ENCODE assay signal across 50 mouse cellular contexts in genomic region chr5:137956404-137956803, GRCm38 (mm10). TPM values are rescaled to one million over a fixed set of nuclear protein-coding genes. Genes with fewer than 3 reads are reported as not detected.
"Had no signal": no experiment of that assay in that cellular context is flagged by ENCODE, and none has a peak within 500 bp of the region (broad histone marks: within the 10 kb centered on the region; RNA-seq: fewer than 3 reads in every experiment).

No protein-coding gene starts in this region.

- H3K4me1 ChIP-seq: heart, embryonic 10.5 days; heart, embryonic 12.5 days; heart, embryonic 13.5 days; heart, embryonic 15.5 days; hindbrain, embryonic 10.5 days; hindbrain, embryonic 12.5 days; hindbrain, embryonic 13.5 days; hindbrain, embryonic 15.5 days; intestine, embryonic 15.5 days; kidney, embryonic 15.5 days had no signal

- DNase-seq: heart, postnatal 10 days; heart, postnatal 14 days; heart, postnatal 36 days; heart, postnatal 4 days; kidney, adult 11 months; kidney, adult 18-20 months; kidney, adult 2 months; kidney, adult 8-10 months; kidney, adult 9 months; kidney, postnatal 10 days; kidney, postnatal 14 days; kidney, postnatal 25 days; kidney, postnatal 36 days; kidney, postnatal 4 days; layer of hippocampus, adult 9-11 months; layer of hippocampus, postnatal 36 days had no signal

- H3K27me3 ChIP-seq: heart, embryonic 12.5 days; heart, embryonic 13.5 days; heart, embryonic 15.5 days; hindbrain, embryonic 12.5 days; hindbrain, embryonic 13.5 days; hindbrain, embryonic 15.5 days; intestine, embryonic 15.5 days; kidney, embryonic 15.5 days had no signal

- H3K36me3 ChIP-seq: heart, embryonic 10.5 days; heart, embryonic 12.5 days; heart, embryonic 13.5 days; heart, embryonic 15.5 days; hindbrain, embryonic 10.5 days; hindbrain, embryonic 12.5 days; hindbrain, embryonic 13.5 days; hindbrain, embryonic 15.5 days; intestine, embryonic 15.5 days; kidney, embryonic 15.5 days had no signal

- H3K9me3 ChIP-seq: heart, embryonic 10.5 days; heart, embryonic 13.5 days; heart, embryonic 15.5 days; hindbrain, embryonic 10.5 days; hindbrain, embryonic 12.5 days; hindbrain, embryonic 13.5 days; hindbrain, embryonic 15.5 days; intestine, embryonic 15.5 days; kidney, embryonic 15.5 days had no signal

- H3K4me2 ChIP-seq: heart, embryonic 11.5 days; heart, embryonic 12.5 days; heart, embryonic 13.5 days; heart, embryonic 15.5 days; hindbrain, embryonic 12.5 days; hindbrain, embryonic 13.5 days; hindbrain, embryonic 15.5 days; intestine, embryonic 15.5 days; kidney, embryonic 15.5 days had no signal

- H3K27ac ChIP-seq: heart, embryonic 10.5 days; heart, embryonic 13.5 days; heart, embryonic 15.5 days; hindbrain, embryonic 10.5 days; hindbrain, embryonic 12.5 days; hindbrain, embryonic 13.5 days; hindbrain, embryonic 15.5 days; hindbrain, postnatal 0 days; intestine, embryonic 15.5 days; kidney, embryonic 15.5 days; kidney, postnatal 0 days; layer of hippocampus, adult 2 months; left cerebral cortex, adult 2 months had no signal

- H3K4me3 ChIP-seq: heart, embryonic 10.5 days; heart, embryonic 12.5 days; heart, embryonic 13.5 days; heart, embryonic 15.5 days; hindbrain, embryonic 10.5 days; hindbrain, embryonic 12.5 days; hindbrain, embryonic 13.5 days; hindbrain, embryonic 15.5 days; intestine, embryonic 15.5 days; kidney, embryonic 15.5 days; layer of hippocampus, adult 2 months; left cerebral cortex, adult 2 months had no signal

- H3K9ac ChIP-seq: heart, embryonic 12.5 days; heart, embryonic 13.5 days; heart, embryonic 15.5 days; hindbrain, embryonic 12.5 days; hindbrain, embryonic 13.5 days; hindbrain, embryonic 15.5 days; intestine, embryonic 15.5 days; kidney, embryonic 15.5 days had no signal

- ATAC-seq: hindbrain, embryonic 16.5 days; hindbrain, postnatal 0 days; inflammation-experienced regulatory T-cells, adult 6 months; intestine, embryonic 15.5 days; intestine, embryonic 16.5 days; intestine, postnatal 0 days had no signal

RNA-seq across cellular contexts. Expression of gene Gjc3, which starts 6.5 kb away (rescaled TPM):
- total RNA-seq: hematopoietic stem cell, adult 5-6 weeks had no signal
- polyA plus RNA-seq: heart, embryonic 10.5 days; heart, embryonic 11.5 days; heart, embryonic 15.5 days; inflammation-experienced regulatory T-cells, adult 6 months; kidney, embryonic 14.5 days; kidney, embryonic 15.5 days had no signal

RNA-seq across cellular contexts. Expression of gene Azgp1, which starts 24.9 kb away (rescaled TPM):
- total RNA-seq: heart, postnatal 10 days; heart, postnatal 14 days; heart, postnatal 25 days; heart, postnatal 36 days; heart, postnatal 4 days; hematopoietic stem cell, adult 5-6 weeks; hindbrain, postnatal 0 days; layer of hippocampus, adult 18-20 months; layer of hippocampus, adult 2 months; layer of hippocampus, adult 8-10 months; layer of hippocampus, postnatal 10 days; layer of hippocampus, postnatal 14 days; layer of hippocampus, postnatal 25 days; layer of hippocampus, postnatal 36 days; left cerebral cortex, adult 18-20 months; left cerebral cortex, adult 2 months; left cerebral cortex, adult 8-10 months had no signal
- polyA plus RNA-seq: heart, embryonic 10.5 days; heart, embryonic 11.5 days; heart, embryonic 12.5 days; heart, embryonic 13.5 days; heart, embryonic 14.5 days; heart, embryonic 16.5 days; hindbrain, embryonic 10.5 days; hindbrain, embryonic 11.5 days; hindbrain, embryonic 12.5 days; hindbrain, embryonic 13.5 days; hindbrain, embryonic 15.5 days; hindbrain, embryonic 16.5 days; hindbrain, postnatal 0 days; inflammation-experienced regulatory T-cells, adult 6 months; intestine, embryonic 14.5 days; intestine, postnatal 0 days; kidney, embryonic 14.5 days; kidney, embryonic 15.5 days; kidney, embryonic 16.5 days had no signal

RNA-seq across cellular contexts. Expression of gene Cyp3a13, which starts 35.0 kb away (rescaled TPM):
- total RNA-seq: hematopoietic stem cell, adult 5-6 weeks; layer of hippocampus, postnatal 10 days had no signal
- polyA plus RNA-seq: heart, embryonic 13.5 days; heart, embryonic 14.5 days; heart, embryonic 15.5 days; hindbrain, embryonic 10.5 days; hindbrain, embryonic 11.5 days; hindbrain, embryonic 12.5 days; hindbrain, embryonic 13.5 days; hindbrain, embryonic 15.5 days; hindbrain, embryonic 16.5 days; inflammation-experienced regulatory T-cells, adult 6 months; kidney, embryonic 14.5 days had no signal
